Mouse (Mus musculus): ENCODE results near the gene Gm11568. TPM values are rescaled to one million over a fixed set of nuclear protein-coding genes. Genes with fewer than 3 reads are reported as not detected.

Gm11568 gene
- polyA plus RNA-seq, 1 experiment from 2014 or later: not detected

Other genes starting within 250 kb of the Gm11568 start
- gene Gm11937, start 247.7 kb upstream of the Gm11568 start, polyA plus RNA-seq (2016; fragmentation: Nextera tagmentation; extraction: Ambion mirVana): not detected in 2 replicates
- gene Krtap2-4, start 243.1 kb upstream of the Gm11568 start, polyA plus RNA-seq (2016; fragmentation: Nextera tagmentation; extraction: Ambion mirVana): not detected in 2 replicates
- gene Gm11562, start 237.5 kb upstream of the Gm11568 start, polyA plus RNA-seq (2016; fragmentation: Nextera tagmentation; extraction: Ambion mirVana): not detected in 2 replicates
- not detected in 2 replicates for gene Krtap4-1, start 229.7 kb upstream of the Gm11568 start, polyA plus RNA-seq (2016; fragmentation: Nextera tagmentation; extraction: Ambion mirVana)
- gene Krtap4-2, start 222.8 kb upstream of the Gm11568 start, polyA plus RNA-seq (2016; fragmentation: Nextera tagmentation; extraction: Ambion mirVana): not detected in 2 replicates
- not detected in 2 replicates for gene Krtap4-7, start 213.8 kb upstream of the Gm11568 start, polyA plus RNA-seq (2016; fragmentation: Nextera tagmentation; extraction: Ambion mirVana)
- not detected in 2 replicates for gene Gm11555, start 207.7 kb upstream of the Gm11568 start, polyA plus RNA-seq (2016; fragmentation: Nextera tagmentation; extraction: Ambion mirVana)
- not detected in 2 replicates for gene Gm11563, start 199.0 kb upstream of the Gm11568 start, polyA plus RNA-seq (2016; fragmentation: Nextera tagmentation; extraction: Ambion mirVana)
- gene Krtap4-6, start 192.0 kb upstream of the Gm11568 start, polyA plus RNA-seq (2016; fragmentation: Nextera tagmentation; extraction: Ambion mirVana): not detected in 2 replicates
- gene Gm14190, start 167.2 kb upstream of the Gm11568 start, polyA plus RNA-seq (2016; fragmentation: Nextera tagmentation; extraction: Ambion mirVana): not detected in 2 replicates
- not detected in 2 replicates for gene Gm14180, start 123.6 kb upstream of the Gm11568 start, polyA plus RNA-seq (2016; fragmentation: Nextera tagmentation; extraction: Ambion mirVana)
- not detected in 2 replicates for gene Gm11595, start 85.0 kb upstream of the Gm11568 start, polyA plus RNA-seq (2016; fragmentation: Nextera tagmentation; extraction: Ambion mirVana)
- not detected in 2 replicates for gene Krtap4-8, start 77.2 kb upstream of the Gm11568 start, polyA plus RNA-seq (2016; fragmentation: Nextera tagmentation; extraction: Ambion mirVana)
- gene Krtap4-9, start 72.7 kb upstream of the Gm11568 start, polyA plus RNA-seq (2016; fragmentation: Nextera tagmentation; extraction: Ambion mirVana): not detected in 2 replicates
- not detected in 2 replicates for gene Gm11596, start 64.5 kb upstream of the Gm11568 start, polyA plus RNA-seq (2016; fragmentation: Nextera tagmentation; extraction: Ambion mirVana)
- not detected in 2 replicates for gene Gm11569, start 59.0 kb upstream of the Gm11568 start, polyA plus RNA-seq (2016; fragmentation: Nextera tagmentation; extraction: Ambion mirVana)
- not detected in 2 replicates for gene Gm11554, start 53.5 kb upstream of the Gm11568 start, polyA plus RNA-seq (2016; fragmentation: Nextera tagmentation; extraction: Ambion mirVana)
- not detected in 2 replicates for gene Krtap4-13, start 48.0 kb upstream of the Gm11568 start, polyA plus RNA-seq (2016; fragmentation: Nextera tagmentation; extraction: Ambion mirVana)
- gene Gm11564, start 42.3 kb upstream of the Gm11568 start, polyA plus RNA-seq (2016; fragmentation: Nextera tagmentation; extraction: Ambion mirVana): not detected in 2 replicates
- not detected in 2 replicates for gene 2300003K06Rik, start 19.9 kb upstream of the Gm11568 start, polyA plus RNA-seq (2016; fragmentation: Nextera tagmentation; extraction: Ambion mirVana)
- not detected in 2 replicates for gene Krtap4-16, start 6.3 kb upstream of the Gm11568 start, polyA plus RNA-seq (2016; fragmentation: Nextera tagmentation; extraction: Ambion mirVana)
- gene Gm11559, start 6.6 kb downstream of the Gm11568 start, polyA plus RNA-seq (2016; fragmentation: Nextera tagmentation; extraction: Ambion mirVana): not detected in 2 replicates
- gene Krtap9-1, start 15.5 kb downstream of the Gm11568 start, polyA plus RNA-seq (2016; fragmentation: Nextera tagmentation; extraction: Ambion mirVana): not detected in 2 replicates
- gene Gm11567, start 21.3 kb downstream of the Gm11568 start, polyA plus RNA-seq (2016; fragmentation: Nextera tagmentation; extraction: Ambion mirVana): not detected in 2 replicates
- not detected in 2 replicates for gene Krtap31-1, start 50.0 kb downstream of the Gm11568 start, polyA plus RNA-seq (2016; fragmentation: Nextera tagmentation; extraction: Ambion mirVana)
- gene Gm11565, start 56.8 kb downstream of the Gm11568 start, polyA plus RNA-seq (2016; fragmentation: Nextera tagmentation; extraction: Ambion mirVana): not detected in 2 replicates
- gene Krtap31-2, start 78.4 kb downstream of the Gm11568 start, polyA plus RNA-seq (2016; fragmentation: Nextera tagmentation; extraction: Ambion mirVana): not detected in 2 replicates
- gene Krtap9-5, start 90.6 kb downstream of the Gm11568 start, polyA plus RNA-seq (2016; fragmentation: Nextera tagmentation; extraction: Ambion mirVana): not detected in 2 replicates
- not detected in 2 replicates for gene Krtap29-1, start 121.1 kb downstream of the Gm11568 start, polyA plus RNA-seq (2016; fragmentation: Nextera tagmentation; extraction: Ambion mirVana)
- not detected in 2 replicates for gene Krtap16-1, start 128.7 kb downstream of the Gm11568 start, polyA plus RNA-seq (2016; fragmentation: Nextera tagmentation; extraction: Ambion mirVana)
- gene Krtap17-1, start 136.1 kb downstream of the Gm11568 start, polyA plus RNA-seq (2016; fragmentation: Nextera tagmentation; extraction: Ambion mirVana): 0.68 and 0.90 TPM in 2 replicates
- not detected in 2 replicates for gene Krt33a, start 158.3 kb downstream of the Gm11568 start, polyA plus RNA-seq (2016; fragmentation: Nextera tagmentation; extraction: Ambion mirVana)
- gene Krt33b, start 172.0 kb downstream of the Gm11568 start, polyA plus RNA-seq (2016; fragmentation: Nextera tagmentation; extraction: Ambion mirVana): not detected in 2 replicates
- gene Krt34, start 183.6 kb downstream of the Gm11568 start, polyA plus RNA-seq (2016; fragmentation: Nextera tagmentation; extraction: Ambion mirVana): not detected in 2 replicates
- gene Krt31, start 192.6 kb downstream of the Gm11568 start, polyA plus RNA-seq (2016; fragmentation: Nextera tagmentation; extraction: Ambion mirVana): not detected in 2 replicates
- gene Krt32, start 230.3 kb downstream of the Gm11568 start, polyA plus RNA-seq (2016; fragmentation: Nextera tagmentation; extraction: Ambion mirVana): not detected in 2 replicates
- 0.08 TPM in 1 of 2 replicates, not detected in the other for gene Krt35, start 238.3 kb downstream of the Gm11568 start, polyA plus RNA-seq (2016; fragmentation: Nextera tagmentation; extraction: Ambion mirVana)
- not detected in 2 replicates for gene Krt36, start 247.7 kb downstream of the Gm11568 start, polyA plus RNA-seq (2016; fragmentation: Nextera tagmentation; extraction: Ambion mirVana)

All from limb, embryonic 10.5 days (tissue).